Mouse (Mus musculus) retina, adult 2 months (tissue): ENCODE measurements around the gene Gm17087.

Experiments used
- DNase-seq: peaks from one replicate; pipeline ENCODE4 v3.0.0-alpha.2; 2012; ENCODE audit warnings: low read depth, low spot score

Gene Gm17087

DNA sequence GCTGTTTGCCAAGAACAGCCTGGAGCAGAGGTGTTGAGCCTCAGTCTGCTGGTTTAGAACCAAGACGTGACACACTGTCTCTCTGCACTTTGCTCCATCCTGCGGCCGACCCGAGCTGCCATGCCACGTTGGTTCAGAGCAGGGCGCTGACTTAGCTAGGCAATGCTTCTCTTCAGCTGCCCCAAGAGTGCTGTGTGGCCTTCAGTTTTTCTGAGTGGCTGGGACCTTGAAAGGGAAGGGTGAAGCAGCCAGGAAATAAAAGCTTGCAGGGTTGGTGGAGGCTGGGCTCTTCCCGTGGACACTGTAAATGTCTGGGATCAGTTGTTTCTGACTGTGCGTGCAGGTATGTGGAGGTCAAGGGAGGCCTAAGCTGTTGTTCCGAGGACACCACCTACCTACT is 20.4 kb downstream of the Gm17087 start:
- no peak for DNase-seq

DNA sequence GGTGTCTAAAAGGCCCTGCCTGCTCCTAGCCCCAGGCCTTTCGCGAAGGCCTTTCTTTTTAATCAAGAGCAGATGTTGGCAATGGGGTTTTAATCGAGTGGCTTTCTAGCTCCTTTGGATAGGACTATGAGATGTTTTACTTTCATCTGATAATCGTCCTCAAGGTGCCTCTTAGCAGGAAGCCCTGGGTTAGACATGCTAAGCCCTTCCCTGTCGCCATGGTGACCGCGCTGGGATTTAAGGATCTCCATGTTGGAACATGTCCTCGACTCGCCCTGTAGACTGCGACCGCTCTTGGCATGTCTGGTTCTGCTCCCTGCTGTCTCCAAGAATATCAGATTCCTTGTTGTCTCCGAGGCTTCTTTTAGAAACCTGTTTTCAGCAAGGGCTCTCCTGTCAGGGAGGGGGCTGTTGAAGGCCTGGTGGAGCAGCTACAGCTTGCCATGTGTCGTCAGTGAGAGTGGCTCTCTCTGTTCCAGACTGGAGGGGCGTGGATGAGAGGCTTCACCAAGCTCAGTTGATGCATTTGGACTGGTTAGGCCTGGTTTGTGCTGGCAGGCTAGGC is 24.7 kb downstream of the Gm17087 start:
- DNase-seq = no peak

DNA sequence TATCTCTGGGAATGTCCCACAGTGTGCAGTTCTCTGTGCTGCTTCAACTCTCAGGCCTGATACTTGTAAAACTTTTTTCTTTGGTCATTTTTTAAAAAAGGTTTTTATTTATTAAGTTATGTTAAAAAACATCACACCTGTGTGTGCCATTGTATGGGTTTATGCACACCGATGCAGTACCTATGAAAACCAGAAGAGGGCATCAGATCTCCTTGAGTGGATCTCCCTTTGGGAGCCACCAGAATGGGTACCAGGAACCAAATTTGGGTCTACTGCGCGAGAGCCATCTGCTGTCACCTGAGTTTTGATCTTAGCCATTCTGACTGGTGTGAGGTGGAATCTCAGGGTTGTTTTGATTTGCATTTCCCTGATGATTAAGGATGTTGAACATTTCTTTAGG is 28.6 kb downstream of the Gm17087 start:
- DNase-seq = no peak

DNA sequence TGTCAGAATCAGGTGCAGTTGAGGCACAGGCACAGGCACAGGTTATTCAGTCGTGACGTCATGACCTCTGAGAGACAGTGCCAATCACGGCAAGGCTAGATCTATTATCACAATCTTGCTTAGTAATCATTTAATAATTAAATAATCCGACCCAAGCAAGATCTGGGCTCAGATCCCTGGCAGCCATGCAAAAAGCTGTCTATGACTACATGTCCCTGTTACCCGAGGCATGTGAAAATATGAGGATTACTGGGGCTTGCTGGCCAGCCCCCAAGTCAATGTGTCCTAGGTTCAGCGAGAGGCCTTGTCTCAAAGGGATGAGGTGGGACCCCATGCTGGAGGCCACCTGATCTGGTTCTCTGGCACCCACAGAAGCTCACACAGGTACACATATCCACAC is 30.2 kb downstream of the Gm17087 start:
- DNase-seq = no peak

DNA sequence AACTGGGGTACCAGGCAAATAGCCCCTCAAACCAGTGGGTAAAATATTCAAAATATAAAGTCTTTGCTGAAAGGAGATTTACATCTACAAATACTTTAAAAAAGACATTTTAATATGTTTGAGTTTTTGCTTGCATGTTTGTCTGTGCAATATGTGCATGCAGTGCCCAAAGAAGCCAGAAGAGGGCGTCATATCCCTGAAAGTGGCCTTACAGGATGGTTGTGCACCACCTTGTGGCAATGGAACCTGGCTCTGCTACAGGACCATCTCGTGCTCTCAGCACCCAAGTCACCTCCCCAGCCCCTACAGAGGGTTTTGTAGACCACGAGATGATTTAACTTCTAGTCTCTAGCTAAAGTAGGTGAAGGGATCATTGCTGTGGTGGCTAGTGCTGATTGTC is 32.9 kb downstream of the Gm17087 start:
- DNase-seq = no peak

DNA sequence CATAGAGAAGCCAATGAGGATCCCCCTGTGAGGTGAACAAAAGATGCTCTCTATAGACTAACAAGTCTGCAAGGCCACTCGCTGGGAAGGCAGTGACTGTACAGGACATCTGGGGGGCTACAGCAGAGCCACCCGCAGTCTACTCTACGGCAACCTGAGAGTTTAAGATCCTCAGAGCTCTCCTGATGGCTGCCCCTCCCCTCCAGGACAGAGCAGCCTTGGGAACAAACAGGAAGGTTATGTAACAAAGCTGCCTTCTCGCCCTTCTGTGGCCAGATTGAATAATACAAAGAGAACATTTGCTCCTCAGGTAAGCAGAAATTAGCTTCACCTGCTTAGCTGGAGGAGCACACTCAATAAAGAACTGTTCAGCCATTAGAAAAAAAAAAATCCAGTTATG is 34.1 kb downstream of the Gm17087 start:
- no peak for DNase-seq

DNA sequence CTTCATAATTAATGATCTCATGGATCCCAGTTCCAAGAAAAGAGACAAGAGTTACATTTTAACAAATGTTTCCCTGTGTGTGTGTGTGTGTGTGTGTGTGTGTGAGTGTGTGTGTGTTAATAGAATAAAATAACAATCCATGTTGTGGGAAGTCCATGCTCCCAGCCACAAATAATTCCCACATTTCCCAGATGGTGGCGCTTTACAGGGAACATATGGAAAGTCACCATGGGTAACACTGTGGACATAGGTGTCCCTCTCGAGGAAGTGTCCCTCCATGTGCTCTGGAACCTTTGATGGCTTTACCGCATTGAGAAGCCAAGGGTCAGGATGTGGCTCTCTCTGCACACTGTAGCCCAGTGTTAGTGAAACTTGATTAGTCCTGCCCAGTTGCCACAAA is 38.1 kb downstream of the Gm17087 start:
- DNase-seq = no peak

DNA sequence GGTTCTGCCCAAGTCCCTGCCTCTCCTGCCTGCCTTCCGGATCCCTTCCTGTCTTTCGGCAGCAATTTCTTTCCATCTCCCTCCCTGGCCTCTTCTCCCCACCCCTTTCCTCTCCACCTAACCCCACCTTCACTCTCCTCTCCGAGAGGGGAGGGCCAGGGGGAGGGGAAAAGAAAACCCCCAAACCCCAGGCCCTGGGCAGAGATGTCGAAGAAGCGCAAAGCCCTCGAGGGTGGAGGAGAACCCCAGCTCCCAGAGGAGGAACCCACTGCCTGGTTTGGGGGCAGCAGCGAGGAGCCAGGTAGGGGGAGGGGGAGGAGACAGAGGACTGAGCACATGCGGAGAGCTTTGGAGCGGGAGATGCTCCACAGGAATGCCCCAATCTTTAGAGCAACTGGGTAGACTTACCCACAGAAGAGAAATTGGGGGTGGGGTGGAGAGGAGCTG is 39.9 kb downstream of the Gm17087 start:
- no peak for DNase-seq

DNA sequence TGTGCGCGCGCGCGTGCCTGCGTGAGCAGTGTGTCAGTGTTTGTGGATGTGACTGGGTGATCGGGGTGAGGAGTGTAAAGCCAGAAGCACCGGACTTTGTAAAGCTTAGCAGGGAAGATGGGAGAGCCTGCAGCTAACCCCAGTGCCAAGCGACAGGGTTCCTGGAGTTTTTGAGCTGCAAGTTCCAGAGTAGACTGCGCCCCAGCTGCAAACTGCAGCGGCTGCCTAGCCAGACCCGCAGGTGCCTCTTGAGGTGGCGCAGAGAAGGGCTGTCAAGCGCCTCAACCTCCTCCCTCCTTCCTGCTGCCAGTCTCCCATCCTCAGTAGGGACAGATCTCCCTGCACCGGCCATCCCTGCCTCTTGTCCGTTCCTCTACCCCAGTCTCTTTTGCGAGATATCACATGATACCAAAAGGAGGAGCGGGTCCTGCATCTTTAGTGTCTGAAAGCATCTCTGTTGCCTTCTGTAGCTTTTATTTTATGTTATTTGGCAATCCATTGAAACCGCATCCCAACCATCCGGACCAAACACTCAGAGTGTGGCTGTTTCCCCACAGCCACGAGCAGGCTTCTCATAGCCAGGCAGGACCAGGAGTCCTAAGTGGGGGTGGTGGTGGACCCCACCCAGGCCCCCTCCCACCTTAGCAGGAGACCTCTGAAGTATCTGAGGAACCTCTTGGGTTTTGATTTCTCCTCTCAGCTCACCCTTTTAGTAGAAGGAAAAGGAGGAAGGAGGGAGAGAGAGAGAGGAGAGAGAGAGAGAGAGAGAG is 40.6 kb downstream of the Gm17087 start:
- no peak for DNase-seq

DNA sequence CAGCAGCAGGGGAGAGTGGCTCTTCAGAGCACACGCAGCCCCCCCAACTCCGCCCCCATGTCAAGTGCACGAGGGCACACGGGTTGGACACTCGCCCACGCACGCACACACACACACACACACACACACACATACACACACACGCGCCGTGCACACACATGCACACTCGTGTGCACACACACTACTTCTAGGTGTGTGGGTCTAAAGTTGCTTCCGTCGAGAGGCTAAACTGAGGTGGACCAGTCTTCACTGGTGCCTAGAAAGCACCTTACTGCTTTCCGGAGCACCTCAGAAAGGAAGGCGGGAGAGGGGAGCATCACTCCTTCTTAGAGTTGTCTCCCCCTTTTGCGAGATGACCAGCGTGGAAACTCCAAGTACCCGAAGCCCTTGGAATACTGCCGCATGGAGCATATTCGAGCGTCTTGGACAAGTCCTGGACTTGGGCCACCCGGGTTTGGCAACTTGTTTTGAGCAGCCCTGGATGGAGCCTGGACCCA is 41.5 kb downstream of the Gm17087 start, which contains the start of gene Pde10a:
Gene Pde10a, plus strand, starts transcription at position 148 of the 497 bp plus-strand sequence.
- DNase-seq = no peak

DNA sequence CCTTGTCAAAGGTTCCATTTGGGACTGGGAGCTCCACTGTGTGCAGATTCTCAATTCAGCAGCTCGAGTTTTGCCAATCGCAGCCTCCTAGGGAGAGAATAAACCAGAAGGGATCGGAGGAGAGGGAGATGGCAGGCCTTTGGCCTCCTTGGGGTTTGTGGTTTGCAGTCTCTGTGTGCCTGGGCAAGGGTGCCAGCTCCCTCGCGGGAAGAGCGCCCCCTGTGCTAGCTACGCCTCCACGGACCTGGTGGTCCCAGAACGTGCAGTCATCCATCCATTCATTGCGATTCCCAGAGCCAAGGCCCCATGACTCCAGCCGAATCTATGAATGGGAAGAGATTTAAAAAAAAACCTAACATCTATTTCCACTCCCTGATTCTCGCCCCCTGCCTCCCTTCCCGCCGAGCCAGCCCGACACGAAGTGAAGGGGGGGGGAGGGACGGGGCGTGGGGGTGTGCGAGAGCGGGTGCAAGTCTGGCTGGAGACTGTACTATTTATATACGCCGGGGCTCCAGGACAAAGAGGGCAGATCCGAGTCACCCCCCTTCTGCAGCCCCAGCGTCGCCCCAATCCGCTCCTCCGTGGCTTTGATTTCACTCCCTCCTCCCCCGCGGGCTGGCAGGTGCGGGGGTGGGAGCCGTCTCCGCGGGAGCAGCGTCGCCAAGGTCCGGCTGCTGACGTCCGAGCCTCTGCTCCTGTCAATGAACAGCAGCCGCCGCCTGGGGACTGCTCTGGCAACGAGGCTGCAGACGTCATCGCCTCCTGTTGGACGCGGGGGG is 42.2 kb downstream of the Gm17087 start:
- DNase-seq = peak; percentile 78

DNA sequence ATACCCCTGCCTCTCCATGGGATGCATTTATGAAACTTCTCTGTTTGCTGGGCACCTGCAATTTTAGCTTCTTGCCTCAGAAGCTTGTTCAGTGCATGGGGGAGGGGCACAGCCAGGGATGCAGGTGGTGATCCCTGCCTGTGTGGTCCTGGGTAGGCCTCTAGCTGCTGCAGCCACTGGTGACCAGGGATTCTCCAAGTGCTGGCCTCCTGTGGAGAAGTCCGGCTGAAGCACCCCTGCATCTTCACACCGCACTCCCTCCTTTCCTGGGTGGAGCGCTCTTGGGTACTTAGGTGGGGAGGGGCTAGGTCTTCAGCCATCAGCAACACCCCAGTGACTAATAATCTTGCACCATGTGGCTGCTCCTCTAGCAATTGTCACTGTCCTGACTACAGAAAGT is 42.8 kb downstream of the Gm17087 start:
- DNase-seq = no peak

DNA sequence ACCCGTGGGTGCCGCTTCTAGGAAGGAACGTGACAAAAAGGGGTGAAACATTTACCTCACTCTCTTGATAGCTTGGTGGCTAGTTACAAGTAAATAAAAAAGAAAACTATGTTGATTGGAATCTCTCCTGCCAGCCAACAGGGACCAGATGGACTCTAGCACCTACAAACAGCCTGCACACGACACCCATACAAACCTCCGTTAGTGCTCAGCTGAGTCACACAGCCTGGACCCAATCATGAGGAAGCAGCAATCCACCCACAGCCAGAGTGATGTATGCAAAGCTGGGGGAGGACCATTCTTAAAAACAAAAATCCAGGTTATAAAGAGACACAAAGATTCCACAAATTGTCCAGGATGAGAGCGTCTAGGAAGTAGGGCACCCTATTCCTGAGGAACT is 50.7 kb downstream of the Gm17087 start:
- no peak for DNase-seq
